Mouse (Mus musculus) v-Abl transformed pro-B cells (cell line): Measurements from ENCODE around the gene Ell.

Experiments
- in situ Hi-C, 2 experiments: fragments of 400-800 bp; cut with MboI; formaldehyde crosslinking; loops; one replicate each; pipeline ENCODE4 v1.15.1; 2025; ENCODE audit not compliant: unreplicated experiment in 2 of 2

Gene Ell

GRCm38 (mm10) chr8:70630532-70631381, 91.5 kb downstream of the Ell start:
- in situ Hi-C loops: loop anchor here in 1 of 2 experiments (5.0 kb wide), 1 partner anchor 82 kb away; no protein-coding TSS in a partner anchor

- in situ Hi-C loops: loop anchor here in 1 of 2 experiments (5.0 kb wide), 1 partner anchor 81 kb away; no protein-coding TSS in a partner anchor
Measured at GRCm38 (mm10) chr8:70631436-70631835, 92.2 kb downstream of the Ell start.

GRCm38 (mm10) chr8:70632346-70632892, 93.2 kb downstream of the Ell start, which contains the start of gene Gdf15:
Gene Gdf15 (minus strand): TSS chr8:70632456.
- in situ Hi-C loops: loop anchor here in 1 of 2 experiments (5.0 kb wide), 1 partner anchor 80 kb away; no protein-coding TSS in a partner anchor

GRCm38 (mm10) chr8:70634066-70634465, 94.8 kb downstream of the Ell start:
- in situ Hi-C loops: loop anchor here in 1 of 2 experiments (5.0 kb wide), 1 partner anchor 78 kb away; no protein-coding TSS in a partner anchor

GRCm38 (mm10) chr8:70635527-70635926, 96.3 kb downstream of the Ell start:
- in situ Hi-C loops: no loop called here

GRCm38 (mm10) chr8:70636838-70637237, 97.6 kb downstream of the Ell start:
- in situ Hi-C loops: no loop called here

GRCm38 (mm10) chr8:70638752-70639151, 99.5 kb downstream of the Ell start:
- in situ Hi-C loops: no loop called here
